Mouse (Mus musculus): ENCODE data around the gene Btbd9. TPM values are rescaled to one million over a fixed set of nuclear protein-coding genes. Genes with fewer than 3 reads are reported as not detected.

Gene Btbd9
- total and polyA plus RNA-seq, 3 experiments: 24.7 to 33.8 TPM; not detected in 1

- peaks cover 0 to 66% of the 10 kb centered on the region in 2 experiments; a peak in 2 of 4 replicates for H3K36me3 ChIP-seq (ENCODE audit: control insufficient read depth in 1 of 2, insufficient read depth in 2 of 2, low read length in 2 of 2)
These were observed 21.5 kb upstream of the Btbd9 start for GRCm38 (mm10) chr17:30597786-30598185.

GRCm38 (mm10) chr17:30594846-30595245, 18.6 kb upstream of the Btbd9 start:
- Histone ChIP-seq H3K27ac (ENCODE audit: control insufficient read depth, low read depth, low read length) (no peak overlapping the region), H3K79me2 (ENCODE audit: control insufficient read depth, insufficient read depth, low read length, poor library complexity) (no peaks in the 10 kb centered on the region; the same call in 1 of the 2 replicates), H3K9ac (ENCODE audit: control insufficient read depth, low read depth, low read length, poor library complexity, severe bottlenecking) (no peak overlapping the region), H3K4me1 (ENCODE audit: control insufficient read depth in 1 of 2, insufficient read depth in 2 of 2, low read length in 2 of 2) (no peaks in the 10 kb centered on the region), H3K36me3 (ENCODE audit: control insufficient read depth in 1 of 2, insufficient read depth in 2 of 2, low read length in 2 of 2) (peaks cover 0 to 44% of the 10 kb centered on the region in 2 experiments; a peak in 2 of 4 replicates), H3K27me3 (ENCODE audit: control insufficient read depth in 1 of 2, insufficient read depth in 2 of 2, low read length in 2 of 2) (no peaks in the 10 kb centered on the region), H3K4me3 (ENCODE audit: control insufficient read depth in 1 of 2, insufficient read depth in 1 of 2, low read depth in 2 of 2, low read length in 2 of 2) (no peak overlapping the region), H3K9me3 (replicated peaks; ENCODE audit: insufficient read depth, low read length) (no peaks in the 10 kb centered on the region)
- TF ChIP-seq RAD21 (IDR thresholded peaks at IDR 0.05; ENCODE audit: low read depth, low read length) (no peak), JUND (IDR thresholded peaks at IDR 0.05; ENCODE audit: low read depth, low read length) (no peak), MEF2A (IDR thresholded peaks at IDR 0.05; ENCODE audit: extremely low read depth, insufficient replicate concordance, low read depth, low read length, poor library complexity, severe bottlenecking) (no peak), E2F4 (IDR thresholded peaks at IDR 0.05; ENCODE audit: borderline replicate concordance, low read depth, low read length) (no peak), MYB (IDR thresholded peaks at IDR 0.05; ENCODE audit: low read depth, low read length) (no peak), TBP (IDR thresholded peaks at IDR 0.05; ENCODE audit: low read depth, low read length) (no peak), EP300 (IDR thresholded peaks at IDR 0.05; ENCODE audit: low read depth in 1 of 2, low read length in 2 of 2) (no peak), TCF12 (IDR thresholded peaks at IDR 0.05; ENCODE audit: low read depth, low read length) (no peak)
- DNase-seq (ENCODE audit: low read depth, low spot score): no peak

More at GRCm38 (mm10) chr17:30597786-30598185, 21.5 kb upstream of the Btbd9 start:
- no peak overlapping the region for H3K4me3 ChIP-seq (ENCODE audit: control insufficient read depth in 1 of 2, insufficient read depth in 1 of 2, low read depth in 2 of 2, low read length in 2 of 2)
- no peaks in the 10 kb centered on the region; the same call in 1 of the 2 replicates for H3K79me2 ChIP-seq (ENCODE audit: control insufficient read depth, insufficient read depth, low read length, poor library complexity)
- no peaks in the 10 kb centered on the region for H3K9me3 ChIP-seq (replicated peaks; ENCODE audit: insufficient read depth, low read length)
- no peaks in the 10 kb centered on the region for H3K27me3 ChIP-seq (ENCODE audit: control insufficient read depth in 1 of 2, insufficient read depth in 2 of 2, low read length in 2 of 2)
- DNase-seq (ENCODE audit: low read depth, low spot score): no peak
- no peak overlapping the region for H3K27ac ChIP-seq (ENCODE audit: control insufficient read depth, low read depth, low read length)
- no peaks in the 10 kb centered on the region for H3K4me1 ChIP-seq (ENCODE audit: control insufficient read depth in 1 of 2, insufficient read depth in 2 of 2, low read length in 2 of 2)
- no peak overlapping the region for H3K9ac ChIP-seq (ENCODE audit: control insufficient read depth, low read depth, low read length, poor library complexity, severe bottlenecking)
- no peak for TF ChIP-seq ZNF384 (IDR thresholded peaks at IDR 0.05; ENCODE audit: low read depth, low read length)
- no peak for TF ChIP-seq MYB (IDR thresholded peaks at IDR 0.05; ENCODE audit: low read depth, low read length)
- TF ChIP-seq MYC (IDR thresholded peaks at IDR 0.05; ENCODE audit: low read depth, low read length): no peak
- TF ChIP-seq USF2 (IDR thresholded peaks at IDR 0.05; ENCODE audit: borderline replicate concordance in 1 of 2, insufficient read depth in 1 of 2, low read depth in 1 of 2, low read length in 2 of 2): no peak
- no peak for TF ChIP-seq KAT2A (conservative IDR thresholded peaks at IDR 0.05; ENCODE audit: low read depth, low read length)
- TF ChIP-seq JUND (IDR thresholded peaks at IDR 0.05; ENCODE audit: low read depth, low read length): no peak
- TF ChIP-seq HCFC1 (IDR thresholded peaks at IDR 0.05; ENCODE audit: low read depth, low read length): no peak
- TF ChIP-seq GATA1 (IDR thresholded peaks at IDR 0.05; ENCODE audit: low read depth, low read length): no peak
- TF ChIP-seq EP300 (IDR thresholded peaks at IDR 0.05; ENCODE audit: low read depth in 1 of 2, low read length in 2 of 2): no peak
- no peak for TF ChIP-seq RCOR1 (IDR thresholded peaks at IDR 0.05; ENCODE audit: low read depth, low read length)
- no peak; a peak in 1 of 4 replicates for TF ChIP-seq POLR2A (IDR thresholded peaks at IDR 0.05; ENCODE audit: control insufficient read depth in 1 of 2, insufficient read depth in 1 of 2, low read depth in 1 of 2, low read length in 2 of 2, poor library complexity in 1 of 2)
- TF ChIP-seq POLR2AphosphoS5 (IDR thresholded peaks at IDR 0.05; ENCODE audit: borderline replicate concordance, low read depth, low read length): no peak
- TF ChIP-seq TAL1 (IDR thresholded peaks at IDR 0.05; ENCODE audit: low read length): no peak
- no peak for TF ChIP-seq E2F4 (IDR thresholded peaks at IDR 0.05; ENCODE audit: borderline replicate concordance, low read depth, low read length)
- no peak for TF ChIP-seq GABPA (IDR thresholded peaks at IDR 0.05; ENCODE audit: low read depth, low read length)

All from MEL (cell line).